Mouse (Mus musculus) neural tube, embryonic 12.5 days (tissue): Measurements from ENCODE around the gene Slc9a1. TPM values are rescaled to one million over a fixed set of nuclear protein-coding genes. Genes with fewer than 3 reads are reported as not detected.
A peak's percentile ranks its signal among the peaks of the same experiment; 100 is the strongest.

Experiments used
- ATAC-seq: fragments of 200-750 bp; cut with Nextera tagmentation; 2 replicates; pipeline ENCODE4 v1.8.0; 2017; ENCODE audit warnings: low read depth, mild to moderate bottlenecking, moderate TSS enrichment, moderate library complexity; ENCODE audit not compliant: low FRiP score
- H3K27ac ChIP-seq: fragments of 300-500 bp; sonication (generic); 2 replicates; pipeline ENCODE4 v1.5.1; 2016
- H3K27me3 ChIP-seq: fragments of 300-500 bp; sonication (generic); replicated peaks from 2 replicates; pipeline ENCODE4 v1.6.1; 2016; ENCODE audit warnings: mild to moderate bottlenecking
- H3K36me3 ChIP-seq: fragments of 300-500 bp; sonication (generic); 2 replicates; pipeline ENCODE4 v1.6.1; 2016; ENCODE audit warnings: mild to moderate bottlenecking
- H3K4me1 ChIP-seq: fragments of 300-500 bp; sonication (generic); 2 replicates; pipeline ENCODE4 v1.6.1; 2016
- H3K4me2 ChIP-seq: fragments of 300-500 bp; sonication (generic); replicated peaks from 2 replicates; pipeline ENCODE4 v1.6.1; 2016; ENCODE audit warnings: mild to moderate bottlenecking
- H3K4me3 ChIP-seq: fragments of 300-500 bp; sonication (generic); 2 replicates; pipeline ENCODE4 v1.5.1; 2016
- H3K9ac ChIP-seq: fragments of 300-500 bp; sonication (generic); 2 replicates; pipeline ENCODE4 v1.6.1; 2016; ENCODE audit warnings: mild to moderate bottlenecking
- H3K9me3 ChIP-seq: fragments of 300-500 bp; sonication (generic); 2 replicates; pipeline ENCODE4 v1.6.1; 2016; ENCODE audit warnings: mild to moderate bottlenecking
- WGBS: fragments of 180-500 bp; shearing (Covaris S2); methylation state at CpG from one replicate; pipeline ENCODE4 v1.1.7; 2016; 5-methylcytosine and 5-hydroxymethylcytosine counted together
- polyA plus RNA-seq: library from polyadenylated mRNA; unstranded; fragments of >200 nt; fragmentation: Nextera tagmentation; extraction: Ambion mirVana; gene quantifications from 2 replicates; pipeline ENCODE4 v1.2.1, GENCODE M21; 2016

The Slc9a1 gene
- polyA plus RNA-seq, 1 experiment from 2014 or later = 9.0 TPM

GRCm38 (mm10) chr4:133412096-133412495 is 42.6 kb downstream of the Slc9a1 start:
- Histone ChIP-seq H3K4me2 (no peak overlapping the region), H3K27ac (no peak overlapping the region), H3K9ac (no peak overlapping the region), H3K36me3 (peaks cover 19% of the 10 kb centered on the region), H3K4me3 (no peak overlapping the region), H3K4me1 (peaks cover 14% of the 10 kb centered on the region), H3K9me3 (no peaks in the 10 kb centered on the region), H3K27me3 (no peaks in the 10 kb centered on the region)
- ATAC-seq = no peak
- WGBS = 90% methylated on average over 14 of the region's 14 CpGs

GRCm38 (mm10) chr4:133412575-133413540 is 43.4 kb downstream of the Slc9a1 start:
- H3K4me2 ChIP-seq = no peak overlapping the region
- H3K27me3 ChIP-seq = no peaks in the 10 kb centered on the region
- no peak overlapping the region for H3K9ac ChIP-seq
- no peak overlapping the region for H3K4me3 ChIP-seq
- 90% methylated on average over 16 of the region's 16 CpGs for WGBS
- no peaks in the 10 kb centered on the region for H3K9me3 ChIP-seq
- no peak overlapping the region for H3K27ac ChIP-seq
- peaks cover 6% of the 10 kb centered on the region for H3K4me1 ChIP-seq
- peaks cover 23% of the 10 kb centered on the region for H3K36me3 ChIP-seq
- ATAC-seq = no peak

- Histone ChIP-seq H3K36me3 (peaks cover 30% of the 10 kb centered on the region), H3K4me3 (no peak overlapping the region), H3K9me3 (no peaks in the 10 kb centered on the region), H3K4me2 (no peak overlapping the region), H3K9ac (no peak overlapping the region), H3K27ac (no peak overlapping the region), H3K4me1 (no peaks in the 10 kb centered on the region), H3K27me3 (no peaks in the 10 kb centered on the region)
- no peak for ATAC-seq
- WGBS = 96% methylated on average over 7 of the region's 7 CpGs
These were observed 44.1 kb downstream of the Slc9a1 start for GRCm38 (mm10) chr4:133413617-133414016.

GRCm38 (mm10) chr4:133414920-133415319 is 45.4 kb downstream of the Slc9a1 start:
- 63% methylated on average over 4 of the region's 4 CpGs for WGBS
- no peaks in the 10 kb centered on the region for H3K9me3 ChIP-seq
- no peak for ATAC-seq
- H3K9ac ChIP-seq = no peak overlapping the region
- H3K4me3 ChIP-seq = no peak overlapping the region
- no peaks in the 10 kb centered on the region for H3K4me1 ChIP-seq
- peaks cover 31% of the 10 kb centered on the region for H3K36me3 ChIP-seq
- no peak overlapping the region for H3K27ac ChIP-seq
- H3K4me2 ChIP-seq = no peak overlapping the region
- no peaks in the 10 kb centered on the region for H3K27me3 ChIP-seq

GRCm38 (mm10) chr4:133419312-133420004 is 50.0 kb downstream of the Slc9a1 start:
- Histone ChIP-seq H3K27ac (no peak overlapping the region), H3K9me3 (no peaks in the 10 kb centered on the region), H3K4me1 (no peaks in the 10 kb centered on the region), H3K36me3 (peaks cover 48% of the 10 kb centered on the region), H3K27me3 (no peaks in the 10 kb centered on the region), H3K4me2 (no peak overlapping the region), H3K4me3 (no peak overlapping the region), H3K9ac (no peak overlapping the region)
- 73% methylated on average over 14 of the region's 14 CpGs for WGBS
- ATAC-seq = no peak

- Histone ChIP-seq H3K27ac (no peak overlapping the region), H3K9ac (no peak overlapping the region), H3K4me2 (no peak overlapping the region), H3K4me1 (no peaks in the 10 kb centered on the region), H3K4me3 (no peak overlapping the region), H3K9me3 (no peaks in the 10 kb centered on the region), H3K36me3 (peaks cover 39% of the 10 kb centered on the region), H3K27me3 (no peaks in the 10 kb centered on the region)
- WGBS = 91% methylated on average over 12 of the region's 12 CpGs
- no peak for ATAC-seq
These were observed 52.5 kb downstream of the Slc9a1 start for GRCm38 (mm10) chr4:133421989-133422388.

GRCm38 (mm10) chr4:133422601-133423000 is 53.1 kb downstream of the Slc9a1 start:
- 87% methylated on average over 15 of the region's 15 CpGs for WGBS

GRCm38 (mm10) chr4:133423108-133423507 is 53.6 kb downstream of the Slc9a1 start:
- H3K27ac ChIP-seq = no peak overlapping the region

More at GRCm38 (mm10) chr4:133422601-133423000, 53.1 kb downstream of the Slc9a1 start:
- no peaks in the 10 kb centered on the region for H3K27me3 ChIP-seq
- peaks cover 37% of the 10 kb centered on the region for H3K36me3 ChIP-seq
- H3K27ac ChIP-seq = no peak overlapping the region
- no peak overlapping the region for H3K4me2 ChIP-seq
- peaks cover 3% of the 10 kb centered on the region; the same call in 1 of the 2 replicates for H3K4me1 ChIP-seq
- no peak overlapping the region for H3K9ac ChIP-seq
- no peaks in the 10 kb centered on the region for H3K9me3 ChIP-seq
- no peak overlapping the region for H3K4me3 ChIP-seq
- ATAC-seq = no peak

GRCm38 (mm10) chr4:133423691-133424090 is 54.2 kb downstream of the Slc9a1 start:
- ATAC-seq = no peak
- 88% methylated on average over 6 of the region's 6 CpGs for WGBS
- Histone ChIP-seq H3K27ac (no peak overlapping the region), H3K27me3 (no peaks in the 10 kb centered on the region), H3K9ac (no peak overlapping the region), H3K4me1 (peaks cover 3% of the 10 kb centered on the region; the same call in 1 of the 2 replicates), H3K36me3 (peaks cover 27% of the 10 kb centered on the region), H3K9me3 (no peaks in the 10 kb centered on the region), H3K4me3 (no peak overlapping the region), H3K4me2 (no peak overlapping the region)

More at GRCm38 (mm10) chr4:133423108-133423507, 53.6 kb downstream of the Slc9a1 start:
- Histone ChIP-seq H3K4me2 (no peak overlapping the region), H3K4me3 (no peak overlapping the region), H3K9ac (no peak overlapping the region), H3K36me3 (peaks cover 32% of the 10 kb centered on the region), H3K4me1 (peaks cover 3% of the 10 kb centered on the region; the same call in 1 of the 2 replicates), H3K9me3 (no peaks in the 10 kb centered on the region), H3K27me3 (no peaks in the 10 kb centered on the region)
- 50% methylated on average over 6 of the region's 6 CpGs for WGBS
- no peak for ATAC-seq

GRCm38 (mm10) chr4:133424100-133424499 is 54.6 kb downstream of the Slc9a1 start:
- no peak overlapping the region for H3K9ac ChIP-seq

GRCm38 (mm10) chr4:133426141-133426540 is 56.6 kb downstream of the Slc9a1 start:
- no peak overlapping the region for H3K27ac ChIP-seq
- peaks cover 15% of the 10 kb centered on the region for H3K36me3 ChIP-seq
- no peaks in the 10 kb centered on the region for H3K9me3 ChIP-seq
- H3K4me1 ChIP-seq = peaks cover 3% of the 10 kb centered on the region; the same call in 1 of the 2 replicates
- 83% methylated on average over 5 of the region's 5 CpGs for WGBS
- H3K4me3 ChIP-seq = no peak overlapping the region
- no peak for ATAC-seq
- no peak overlapping the region for H3K4me2 ChIP-seq
- H3K9ac ChIP-seq = no peak overlapping the region
- no peaks in the 10 kb centered on the region for H3K27me3 ChIP-seq

More at GRCm38 (mm10) chr4:133424100-133424499, 54.6 kb downstream of the Slc9a1 start:
- Histone ChIP-seq H3K9me3 (no peaks in the 10 kb centered on the region), H3K4me1 (peaks cover 3% of the 10 kb centered on the region; the same call in 1 of the 2 replicates), H3K4me3 (no peak overlapping the region), H3K27ac (no peak overlapping the region), H3K4me2 (no peak overlapping the region), H3K27me3 (no peaks in the 10 kb centered on the region), H3K36me3 (peaks cover 27% of the 10 kb centered on the region)
- 40% methylated on average over 4 of the region's 4 CpGs for WGBS
- ATAC-seq = peak; percentile 59

GRCm38 (mm10) chr4:133431508-133431907 is 62.0 kb downstream of the Slc9a1 start:
- no peak overlapping the region for H3K4me2 ChIP-seq
- no peaks in the 10 kb centered on the region for H3K36me3 ChIP-seq
- H3K4me3 ChIP-seq = no peak overlapping the region
- no peaks in the 10 kb centered on the region for H3K27me3 ChIP-seq
- H3K9me3 ChIP-seq = no peaks in the 10 kb centered on the region
- 74% methylated on average over 6 of the region's 6 CpGs for WGBS
- ATAC-seq = no peak
- H3K9ac ChIP-seq = no peak overlapping the region
- peaks cover 9% of the 10 kb centered on the region; the same call in 1 of the 2 replicates for H3K4me1 ChIP-seq
- H3K27ac ChIP-seq = no peak overlapping the region
